Mouse (Mus musculus): ENCODE measurements around the gene Iqcn. TPM values are rescaled to one million over a fixed set of nuclear protein-coding genes. Genes with fewer than 3 reads are reported as not detected.
A peak's percentile ranks its signal among the peaks of the same experiment; 100 is the strongest.

Iqcn gene
- total RNA-seq, 2 experiments from 2014 or later, result not detected

DNA sequence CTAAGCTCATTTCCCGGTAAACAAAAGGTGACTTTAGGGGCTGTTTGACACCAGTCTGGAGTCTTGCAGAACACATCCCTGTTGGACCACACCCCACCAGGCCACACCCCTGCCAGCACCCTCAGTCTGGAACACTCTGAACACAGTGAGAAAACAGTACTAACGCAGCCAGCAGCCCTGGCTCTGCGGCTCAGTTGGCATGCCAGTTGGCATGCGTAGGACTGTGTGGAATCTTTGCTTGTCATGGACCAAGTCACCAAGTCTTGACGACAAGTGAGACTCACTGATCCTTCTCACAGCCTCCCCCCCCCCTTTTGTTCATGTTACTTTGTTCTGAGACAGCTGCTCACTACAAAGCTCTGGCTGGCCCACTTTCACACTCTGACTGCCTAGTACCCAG is 36.2 kb upstream of the Iqcn start:
- no peak overlapping the region for H3K4me3 ChIP-seq
- intact Hi-C loops (cut with DNase I), result no loop called here
- no peak for TF ChIP-seq CTCF (IDR thresholded peaks at IDR 0.05)
- DNase-seq, result peak; percentile 89
- H3K27ac ChIP-seq, result peak overlapping the region; percentile 66

DNA sequence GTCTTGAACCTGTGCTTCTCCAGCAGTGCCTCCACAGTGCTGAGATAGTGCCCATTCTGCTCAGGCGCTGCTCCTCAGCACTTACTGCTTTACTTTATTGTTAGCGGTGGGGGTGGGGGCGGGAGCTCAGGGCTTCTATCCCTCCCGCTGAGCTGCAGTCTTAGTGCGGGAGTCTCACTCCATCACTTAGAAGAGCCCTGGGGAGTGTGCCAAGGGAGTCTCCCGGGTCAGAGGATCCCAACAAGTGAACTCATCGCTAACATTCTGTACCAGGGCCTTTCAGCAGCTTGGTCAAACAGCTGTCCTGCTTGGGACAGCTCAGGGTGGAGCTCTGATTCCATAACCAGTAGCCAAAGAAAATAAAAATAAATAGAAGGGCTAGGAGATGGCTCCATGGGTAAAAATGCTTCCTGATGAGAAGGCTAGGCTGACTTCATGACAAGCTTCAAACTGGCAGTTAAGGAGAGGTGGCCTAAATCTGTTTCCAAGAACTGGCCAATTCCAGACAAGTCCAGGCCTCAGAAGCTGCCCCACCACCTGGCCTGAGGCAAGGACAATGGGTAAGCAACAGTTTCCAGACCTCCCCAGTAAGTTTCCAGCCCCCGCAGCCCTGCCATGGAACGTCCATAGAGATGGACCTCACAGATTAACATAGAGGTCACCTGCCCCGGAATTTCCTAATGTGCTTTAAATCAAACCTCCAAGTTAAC is 31.5 kb upstream of the Iqcn start:
- Histone ChIP-seq H3K27ac (peak overlapping the region; percentile 98), H3K4me3 (no peak overlapping the region)
- no peak for TF ChIP-seq CTCF (IDR thresholded peaks at IDR 0.05)
- peak; percentile 85 for DNase-seq
- intact Hi-C loops (cut with DNase I), result no loop called here

DNA sequence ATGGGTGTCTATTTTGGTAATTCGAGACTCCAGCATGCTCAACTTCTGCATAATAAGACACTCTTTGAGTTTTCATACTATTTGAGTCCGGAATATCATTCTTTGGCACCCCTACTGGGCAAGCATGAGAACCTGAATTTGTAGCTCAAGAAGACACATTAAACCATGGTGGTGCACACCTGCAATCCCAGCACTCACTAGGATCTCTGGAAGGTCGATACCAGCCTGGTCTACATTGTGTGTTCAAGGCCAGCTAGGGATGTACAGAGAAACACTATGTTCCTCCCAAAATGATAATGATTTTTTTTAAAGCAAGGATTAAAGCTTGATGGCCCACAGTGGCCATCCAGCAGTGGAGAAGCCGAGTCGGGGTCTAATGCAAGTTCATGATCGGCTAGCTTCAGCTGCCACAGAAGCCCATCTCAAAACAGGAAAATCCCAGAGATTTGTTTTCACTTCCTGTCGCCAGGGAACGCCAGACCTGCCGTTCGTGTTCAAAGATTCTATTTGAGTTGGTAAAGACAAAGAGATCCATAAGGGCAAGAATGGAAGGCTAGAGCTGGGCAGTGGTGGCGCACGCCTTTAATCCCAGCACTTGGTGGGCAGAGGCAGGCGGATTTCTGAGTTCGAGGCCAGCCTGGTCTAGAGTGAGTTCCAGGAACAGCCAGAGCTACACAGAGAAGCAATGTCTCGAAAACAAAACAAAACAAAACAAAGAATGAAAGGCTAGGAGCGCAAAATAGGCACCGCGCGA is 30.8 kb upstream of the Iqcn start:
- TF ChIP-seq CTCF (IDR thresholded peaks at IDR 0.05), result no peak
- intact Hi-C loops (cut with DNase I), result loop anchor here (1.0 kb wide), 1 partner anchor 28 kb away; no protein-coding TSS in a partner anchor
- H3K27ac ChIP-seq, result peak overlapping the region; percentile 98
- no peak for DNase-seq
- peak overlapping the region; percentile 82 for H3K4me3 ChIP-seq

DNA sequence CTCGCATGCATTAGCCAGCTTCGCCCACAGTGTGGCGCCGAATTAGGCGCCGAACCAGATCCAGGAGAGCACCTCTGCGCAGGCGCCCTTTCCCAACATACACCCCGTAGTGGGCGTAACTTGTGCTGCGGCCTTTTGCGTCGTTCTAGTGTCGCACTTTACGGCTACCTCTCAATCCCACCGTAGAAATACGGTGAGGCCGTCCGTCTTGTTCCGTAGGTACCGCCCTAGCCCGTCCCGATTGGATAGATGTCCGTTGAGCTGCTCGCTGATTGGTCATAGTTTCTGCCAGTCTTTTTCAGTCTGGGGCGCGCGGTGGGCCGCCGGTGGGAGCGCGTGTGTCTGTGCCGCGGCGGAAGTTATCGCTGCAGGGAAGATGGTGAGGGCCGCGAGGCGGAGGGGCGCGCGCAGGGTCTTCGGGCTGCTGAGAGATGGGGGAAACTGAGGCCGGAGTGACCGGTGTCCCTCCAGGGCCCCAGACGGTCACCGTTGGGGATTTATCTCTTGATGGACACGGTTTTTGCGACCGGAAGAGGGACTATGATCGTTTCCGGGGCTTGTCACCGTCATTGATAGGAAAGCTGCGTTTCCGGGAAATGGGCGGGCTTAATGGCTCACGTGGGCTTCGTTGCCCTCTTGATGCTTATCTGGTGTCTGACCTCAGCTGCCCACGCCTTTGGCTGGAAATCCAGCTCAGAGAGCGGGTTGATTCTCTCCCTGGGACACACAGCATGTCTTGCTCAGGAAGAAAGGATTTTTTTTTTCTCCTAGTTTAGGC is 30.0 kb upstream of the Iqcn start, which contains the start of gene Lsm4:
Gene Lsm4, plus strand, starts transcription at position 170 of the 778 bp plus-strand sequence.
- Histone ChIP-seq H3K27ac (peak within 1 kb of the TSS; percentile 98), H3K4me3 (peak within 1 kb of the TSS; percentile 82)
- TF ChIP-seq CTCF (IDR thresholded peaks at IDR 0.05), result peak; percentile 87
- peak; percentile 97 for DNase-seq
- intact Hi-C loops (cut with DNase I), result loop anchor here (1.0 kb wide), 1 partner anchor 27 kb away; no protein-coding TSS in a partner anchor

GRCm38 (mm10) chr8:70674109-70674508 is 29.1 kb upstream of the Iqcn start:
- peak overlapping the region; percentile 98 for H3K27ac ChIP-seq
- no peak for TF ChIP-seq CTCF (IDR thresholded peaks at IDR 0.05)
- no peak for DNase-seq
- intact Hi-C loops (cut with DNase I), result no loop called here
- H3K4me3 ChIP-seq, result peak overlapping the region; percentile 82

DNA sequence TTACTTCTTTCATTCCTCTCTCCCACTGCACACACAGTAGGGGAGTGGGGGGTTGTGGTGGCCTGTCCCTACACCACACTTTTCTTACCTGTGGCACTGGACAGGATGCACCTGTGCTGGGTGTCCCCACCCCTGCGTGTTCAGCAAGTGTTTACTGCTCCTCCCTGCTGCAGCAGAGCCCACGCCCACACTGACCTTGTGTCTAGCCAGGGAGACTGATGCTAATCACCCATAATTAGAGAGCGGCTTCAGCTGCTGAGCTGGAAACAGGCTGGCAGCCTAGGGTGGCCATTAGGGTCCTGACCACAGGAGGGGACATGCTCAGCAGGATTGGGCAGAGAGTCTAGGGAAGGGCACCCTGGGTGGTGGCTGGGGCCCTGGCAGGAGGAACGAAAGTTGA is 28.5 kb upstream of the Iqcn start:
- H3K4me3 ChIP-seq, result no peak overlapping the region
- H3K27ac ChIP-seq, result peak overlapping the region; percentile 98
- no peak for TF ChIP-seq CTCF (IDR thresholded peaks at IDR 0.05)
- intact Hi-C loops (cut with DNase I), result no loop called here
- no peak for DNase-seq

DNA sequence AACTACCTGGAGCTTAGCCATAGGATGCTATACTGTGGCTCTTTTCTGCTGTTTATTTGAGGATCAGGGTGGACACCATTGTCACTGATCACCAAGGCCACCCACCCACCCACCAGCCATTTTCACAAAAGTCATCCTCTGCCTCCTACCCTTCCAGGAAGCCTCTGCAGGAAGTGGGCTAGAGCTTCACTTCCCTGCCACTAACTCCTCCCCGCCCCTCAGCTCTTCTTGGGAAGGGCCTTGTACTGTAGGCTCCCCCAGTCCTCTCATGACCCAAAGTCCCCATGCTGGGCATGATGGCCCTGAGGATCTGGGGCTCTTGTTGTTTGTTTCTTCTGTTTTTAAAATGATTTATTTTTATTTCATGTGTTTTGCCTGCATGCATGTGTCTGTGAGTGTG is 27.9 kb upstream of the Iqcn start:
- no peak for DNase-seq
- intact Hi-C loops (cut with DNase I), result no loop called here
- TF ChIP-seq CTCF (IDR thresholded peaks at IDR 0.05), result no peak
- H3K4me3 ChIP-seq, result no peak overlapping the region
- H3K27ac ChIP-seq, result peak overlapping the region; percentile 98

DNA sequence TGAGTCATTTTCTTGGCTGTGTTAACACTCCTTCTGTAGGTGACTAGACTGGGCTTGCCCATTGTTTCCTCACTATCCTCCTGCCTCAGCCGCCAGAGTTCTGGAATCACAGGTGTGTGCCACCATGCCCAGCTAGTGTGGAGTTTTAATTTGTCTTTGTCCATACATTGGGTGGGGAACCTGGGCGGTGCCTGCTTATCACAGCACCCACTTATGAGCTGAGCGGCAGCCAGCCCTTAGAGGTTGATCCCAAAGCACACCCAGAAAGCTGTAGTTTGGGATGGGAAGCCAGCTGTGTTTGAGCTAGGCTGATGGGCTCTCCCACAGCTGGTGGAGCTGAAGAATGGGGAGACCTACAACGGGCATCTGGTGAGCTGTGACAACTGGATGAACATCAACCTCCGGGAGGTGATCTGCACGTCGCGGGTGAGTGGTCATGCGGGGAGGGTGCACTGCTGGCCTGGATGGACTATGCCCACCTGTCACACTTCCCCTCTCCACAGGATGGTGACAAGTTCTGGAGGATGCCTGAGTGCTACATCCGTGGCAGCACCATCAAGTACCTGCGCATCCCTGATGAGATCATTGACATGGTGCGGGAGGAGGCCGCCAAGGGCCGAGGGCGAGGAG is 25.7 kb upstream of the Iqcn start:
- intact Hi-C loops (cut with DNase I), result no loop called here
- DNase-seq, result no peak

DNA sequence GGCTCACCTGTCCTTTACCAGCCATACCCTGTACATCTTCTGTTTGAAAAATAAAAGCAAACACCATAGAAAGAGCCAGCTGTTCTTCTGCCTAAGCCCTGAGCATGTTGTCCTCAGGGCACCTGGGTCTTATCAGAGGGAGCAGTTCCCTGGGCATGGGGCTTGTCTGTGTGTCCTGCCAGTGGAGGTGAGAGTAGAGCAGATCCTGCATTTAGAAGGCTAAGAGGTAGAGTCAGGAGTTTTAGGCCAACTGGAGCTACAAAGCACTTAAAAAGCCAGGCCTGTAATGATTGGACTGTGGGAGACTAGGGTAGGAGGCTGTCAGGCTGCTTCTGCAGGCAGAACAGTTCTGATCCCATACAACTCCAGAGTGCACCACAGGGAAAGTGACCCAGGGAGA is 24.6 kb upstream of the Iqcn start:
- no peak for DNase-seq
- intact Hi-C loops (cut with DNase I), result no loop called here
- Histone ChIP-seq H3K27ac (peak overlapping the region; percentile 74; the same call in 1 of the 2 replicates), H3K4me3 (no peak overlapping the region)
- TF ChIP-seq CTCF (IDR thresholded peaks at IDR 0.05), result no peak

More for the DNA sequence above, 25.7 kb upstream of the Iqcn start:
- no peak overlapping the region for H3K4me3 ChIP-seq
- no peak overlapping the region for H3K27ac ChIP-seq
- no peak for TF ChIP-seq CTCF (IDR thresholded peaks at IDR 0.05)

- intact Hi-C loops (cut with DNase I), result no loop called here
- H3K4me3 ChIP-seq, result no peak overlapping the region
- no peak for DNase-seq
- H3K27ac ChIP-seq, result peak overlapping the region; percentile 74
- no peak for TF ChIP-seq CTCF (IDR thresholded peaks at IDR 0.05)
Observed at GRCm38 (mm10) chr8:70679404-70679803, 23.9 kb upstream of the Iqcn start.

DNA sequence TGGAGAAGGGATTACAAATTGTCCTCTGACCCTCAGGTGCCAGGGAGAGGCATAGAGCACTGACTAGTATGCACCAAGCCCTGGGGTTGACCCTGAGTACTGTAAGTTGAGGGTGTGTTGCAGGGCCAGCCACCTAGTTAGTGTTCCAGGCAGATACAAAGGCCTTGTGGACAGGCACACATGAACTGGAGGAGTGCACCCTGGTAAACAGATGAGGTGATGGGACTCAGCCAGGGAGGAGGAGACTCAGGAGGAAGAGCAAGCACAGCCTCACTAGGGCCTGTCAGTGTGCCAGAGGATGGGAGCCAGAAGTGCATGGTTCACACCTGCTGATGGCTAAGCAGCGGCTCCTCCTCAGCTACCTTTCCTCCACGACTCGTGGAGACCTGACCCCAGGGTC is 23.2 kb upstream of the Iqcn start:
- DNase-seq, result peak; percentile 63
- Histone ChIP-seq H3K4me3 (no peak overlapping the region), H3K27ac (peak overlapping the region; percentile 74)
- TF ChIP-seq CTCF (IDR thresholded peaks at IDR 0.05), result no peak
- intact Hi-C loops (cut with DNase I), result no loop called here

DNA sequence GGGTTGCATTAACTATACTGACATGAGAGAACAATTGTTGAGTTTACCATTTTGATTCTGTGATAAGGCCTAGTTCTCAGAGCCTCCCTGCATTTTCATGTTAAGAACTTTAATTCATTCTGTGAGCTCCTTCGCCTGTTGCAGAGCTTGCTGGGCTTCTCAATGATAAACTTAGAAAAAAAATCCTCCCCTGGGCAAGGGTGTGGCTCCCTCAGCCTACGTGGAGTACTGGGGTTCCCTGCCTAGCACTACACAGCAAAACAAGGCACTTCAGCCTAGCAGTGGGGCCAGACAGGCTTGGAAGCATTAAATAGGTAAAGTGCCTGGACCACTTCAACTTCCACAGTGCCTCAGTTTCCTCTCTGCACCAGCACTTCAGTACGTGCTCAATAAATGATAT is 21.8 kb upstream of the Iqcn start:
- no peak for DNase-seq
- Histone ChIP-seq H3K4me3 (no peak overlapping the region), H3K27ac (peak overlapping the region; percentile 88)
- intact Hi-C loops (cut with DNase I), result no loop called here
- no peak for TF ChIP-seq CTCF (IDR thresholded peaks at IDR 0.05)
